Mouse (Mus musculus): Measurements from ENCODE around the gene Cers2. TPM values are rescaled to one million over a fixed set of nuclear protein-coding genes. Genes with fewer than 3 reads are reported as not detected.

Cers2 gene
- polyA plus RNA-seq (2015; fragmentation: Illumina TruSeq; extraction: RNeasy Lipid Tissue Mini Kit (QIAGEN cat#74804); ENCODE audit: insufficient read depth, low read depth, low replicate concordance) = 33.2 TPM

DNA sequence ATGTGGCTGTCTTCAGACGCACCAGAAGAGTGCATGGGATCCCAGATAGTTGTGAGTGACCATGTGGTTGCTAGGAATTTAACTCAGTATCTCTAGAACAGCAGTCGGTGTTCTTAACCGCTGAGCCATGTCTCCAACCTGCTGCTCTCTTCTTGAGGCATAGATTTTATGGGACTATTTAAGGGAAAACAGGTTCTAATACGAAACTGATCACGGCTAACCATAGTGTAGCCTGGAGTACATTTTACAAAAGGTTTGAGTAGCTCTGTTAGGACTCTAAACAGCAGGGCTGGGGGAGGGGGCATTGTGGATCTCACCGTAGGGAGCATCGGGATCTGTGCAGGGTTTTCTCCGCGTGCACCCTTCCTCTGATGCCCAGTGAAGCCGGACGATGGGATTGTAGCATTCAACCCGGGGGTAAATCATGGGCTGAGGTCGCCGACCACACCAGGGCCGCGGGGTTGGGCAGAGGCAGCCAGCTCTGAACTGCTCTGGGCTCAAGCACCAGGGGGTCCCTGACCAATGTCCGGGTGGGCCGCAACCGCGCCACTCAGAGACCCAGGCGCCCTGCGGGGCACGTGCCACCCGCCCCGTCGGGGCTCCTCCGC is at the start of gene Cers2:
Cers2 (plus strand) TSS at position 306 of the 608 bp plus-strand sequence.

DNA sequence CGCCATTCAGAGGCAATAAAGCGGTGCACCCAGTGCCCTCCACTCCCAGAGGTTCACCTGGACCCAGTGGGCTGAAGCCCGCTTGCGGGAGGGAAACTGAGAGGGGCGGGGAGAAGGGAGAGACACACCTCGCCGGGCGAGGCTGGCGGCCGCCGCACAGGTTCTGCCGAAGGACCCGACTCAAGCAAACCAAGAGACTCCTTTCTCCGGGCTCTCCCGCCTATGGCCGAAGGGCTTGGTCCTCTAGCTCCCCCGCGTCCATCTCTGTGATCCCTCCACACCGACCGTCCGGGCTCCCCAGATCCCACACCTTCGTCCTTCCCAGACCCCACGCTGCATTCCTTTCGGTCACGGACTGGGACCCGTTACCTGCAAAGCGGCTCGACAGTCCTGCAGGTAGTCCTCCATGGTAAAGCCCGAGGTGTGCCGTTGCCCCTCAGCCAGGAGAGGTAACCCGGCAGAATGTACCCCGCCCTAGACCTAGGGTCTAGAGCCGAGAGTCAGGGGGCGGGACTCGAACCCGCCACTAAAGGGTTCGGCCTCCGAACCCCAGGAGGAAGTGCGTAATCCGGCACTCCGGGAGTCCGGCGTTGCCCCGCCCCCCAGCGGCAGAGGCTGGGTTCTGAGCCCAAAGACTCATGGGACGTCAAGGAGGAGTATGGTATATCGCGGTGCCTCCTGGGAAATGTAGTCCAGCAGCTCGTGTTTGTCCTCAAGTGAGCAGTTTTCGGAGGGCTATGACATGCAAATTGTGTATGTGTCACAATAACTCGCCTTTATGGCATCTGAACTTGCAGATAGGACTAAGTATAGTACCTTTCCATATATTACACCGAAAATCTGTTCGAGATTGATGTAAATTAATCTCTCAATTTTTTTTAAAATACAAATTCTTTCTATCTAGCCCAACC is 33.1 kb upstream of the Cers2 start, which contains the start of the genes Mindy1 and Prune1:
Mindy1 (plus strand) TSS at position 130 of the 911 bp plus-strand sequence.
Prune1 (minus strand) TSS at position 861 of the 911 bp plus-strand sequence.

GRCm38 (mm10) chr3:95307100-95307499 is 7.5 kb upstream of the Cers2 start, which contains the start of gene Anxa9:
TSS of gene Anxa9 (minus strand) at chr3:95307176.

GRCm38 (mm10) chr3:95356701-95357449 is 42.3 kb downstream of the Cers2 start, which contains the start of gene Setdb1:
TSS of gene Setdb1 (minus strand) at chr3:95357202.

Other genes with a start within 250 kb of the Cers2 start
- 4.5 TPM for gene Pip5k1a, start 207.9 kb upstream of the Cers2 start, polyA plus RNA-seq (2015; fragmentation: Illumina TruSeq; extraction: RNeasy Lipid Tissue Mini Kit (QIAGEN cat#74804); ENCODE audit: insufficient read depth, low read depth, low replicate concordance)
- 9.9 TPM for gene Vps72, start 203.8 kb upstream of the Cers2 start, polyA plus RNA-seq (2015; fragmentation: Illumina TruSeq; extraction: RNeasy Lipid Tissue Mini Kit (QIAGEN cat#74804); ENCODE audit: insufficient read depth, low read depth, low replicate concordance)
- not detected for gene Tmod4, start 190.3 kb upstream of the Cers2 start, polyA plus RNA-seq (2015; fragmentation: Illumina TruSeq; extraction: RNeasy Lipid Tissue Mini Kit (QIAGEN cat#74804); ENCODE audit: insufficient read depth, low read depth, low replicate concordance)
- gene Scnm1, start 180.8 kb upstream of the Cers2 start, polyA plus RNA-seq (2015; fragmentation: Illumina TruSeq; extraction: RNeasy Lipid Tissue Mini Kit (QIAGEN cat#74804); ENCODE audit: insufficient read depth, low read depth, low replicate concordance) = 14.9 TPM
- gene Lysmd1, start 180.7 kb upstream of the Cers2 start, polyA plus RNA-seq (2015; fragmentation: Illumina TruSeq; extraction: RNeasy Lipid Tissue Mini Kit (QIAGEN cat#74804); ENCODE audit: insufficient read depth, low read depth, low replicate concordance) = 1.8 TPM
- gene Tnfaip8l2, start 172.4 kb upstream of the Cers2 start, polyA plus RNA-seq (2015; fragmentation: Illumina TruSeq; extraction: RNeasy Lipid Tissue Mini Kit (QIAGEN cat#74804); ENCODE audit: insufficient read depth, low read depth, low replicate concordance) = 2.8 TPM
- gene Sema6c, start 154.3 kb upstream of the Cers2 start, polyA plus RNA-seq (2015; fragmentation: Illumina TruSeq; extraction: RNeasy Lipid Tissue Mini Kit (QIAGEN cat#74804); ENCODE audit: insufficient read depth, low read depth, low replicate concordance) = 4.6 TPM
- 5.2 TPM for gene Gabpb2, start 96.9 kb upstream of the Cers2 start, polyA plus RNA-seq (2015; fragmentation: Illumina TruSeq; extraction: RNeasy Lipid Tissue Mini Kit (QIAGEN cat#74804); ENCODE audit: insufficient read depth, low read depth, low replicate concordance)
- gene Cdc42se1, start 86.1 kb upstream of the Cers2 start, polyA plus RNA-seq (2015; fragmentation: Illumina TruSeq; extraction: RNeasy Lipid Tissue Mini Kit (QIAGEN cat#74804); ENCODE audit: insufficient read depth, low read depth, low replicate concordance) = 15.7 TPM
- 5.8 TPM for gene Mllt11, start 82.6 kb upstream of the Cers2 start, polyA plus RNA-seq (2015; fragmentation: Illumina TruSeq; extraction: RNeasy Lipid Tissue Mini Kit (QIAGEN cat#74804); ENCODE audit: insufficient read depth, low read depth, low replicate concordance)
- not detected for gene Gm128, start 73.2 kb upstream of the Cers2 start, polyA plus RNA-seq (2015; fragmentation: Illumina TruSeq; extraction: RNeasy Lipid Tissue Mini Kit (QIAGEN cat#74804); ENCODE audit: insufficient read depth, low read depth, low replicate concordance)
- not detected for gene Bnipl, start 63.6 kb upstream of the Cers2 start, polyA plus RNA-seq (2015; fragmentation: Illumina TruSeq; extraction: RNeasy Lipid Tissue Mini Kit (QIAGEN cat#74804); ENCODE audit: insufficient read depth, low read depth, low replicate concordance)
- gene Mindy1, start 33.4 kb upstream of the Cers2 start, polyA plus RNA-seq (2015; fragmentation: Illumina TruSeq; extraction: RNeasy Lipid Tissue Mini Kit (QIAGEN cat#74804); ENCODE audit: insufficient read depth, low read depth, low replicate concordance) = 27.6 TPM
- gene Prune1, start 32.7 kb upstream of the Cers2 start, polyA plus RNA-seq (2015; fragmentation: Illumina TruSeq; extraction: RNeasy Lipid Tissue Mini Kit (QIAGEN cat#74804); ENCODE audit: insufficient read depth, low read depth, low replicate concordance) = 2.3 TPM
- 2.8 TPM for gene Anxa9, start 7.6 kb upstream of the Cers2 start, polyA plus RNA-seq (2015; fragmentation: Illumina TruSeq; extraction: RNeasy Lipid Tissue Mini Kit (QIAGEN cat#74804); ENCODE audit: insufficient read depth, low read depth, low replicate concordance)
- 10.3 TPM for gene Setdb1, start 42.4 kb downstream of the Cers2 start, polyA plus RNA-seq (2015; fragmentation: Illumina TruSeq; extraction: RNeasy Lipid Tissue Mini Kit (QIAGEN cat#74804); ENCODE audit: insufficient read depth, low read depth, low replicate concordance)
- gene 4930558C23Rik, start 88.0 kb downstream of the Cers2 start, polyA plus RNA-seq (2015; fragmentation: Illumina TruSeq; extraction: RNeasy Lipid Tissue Mini Kit (QIAGEN cat#74804); ENCODE audit: insufficient read depth, low read depth, low replicate concordance) = not detected
- 9.4 TPM for gene Arnt, start 119.6 kb downstream of the Cers2 start, polyA plus RNA-seq (2015; fragmentation: Illumina TruSeq; extraction: RNeasy Lipid Tissue Mini Kit (QIAGEN cat#74804); ENCODE audit: insufficient read depth, low read depth, low replicate concordance)
- 3.1 TPM for gene Ctsk, start 184.5 kb downstream of the Cers2 start, polyA plus RNA-seq (2015; fragmentation: Illumina TruSeq; extraction: RNeasy Lipid Tissue Mini Kit (QIAGEN cat#74804); ENCODE audit: insufficient read depth, low read depth, low replicate concordance)
- gene Ctss, start 212.0 kb downstream of the Cers2 start, polyA plus RNA-seq (2015; fragmentation: Illumina TruSeq; extraction: RNeasy Lipid Tissue Mini Kit (QIAGEN cat#74804); ENCODE audit: insufficient read depth, low read depth, low replicate concordance) = 14.4 TPM
- not detected for gene Hormad1, start 244.9 kb downstream of the Cers2 start, polyA plus RNA-seq (2015; fragmentation: Illumina TruSeq; extraction: RNeasy Lipid Tissue Mini Kit (QIAGEN cat#74804); ENCODE audit: insufficient read depth, low read depth, low replicate concordance)